Mouse (Mus musculus) forebrain, embryonic 10.5 days (tissue): ENCODE data around the gene Cyp2j7. TPM values are rescaled to one million over a fixed set of nuclear protein-coding genes. Genes with fewer than 3 reads are reported as not detected.
"Not testable (repeated sequence)": the region's sequence is repeated elsewhere in the genome, so short reads cannot be mapped to it uniquely, and the experiment has no call there.

Source experiments
- DNase-seq: peaks from one replicate; pipeline ENCODE4 v3.0.0-alpha.2; 2017; ENCODE audit warnings: low spot score; ENCODE audit errors: extremely low spot score
- H3K27ac ChIP-seq: fragments of 300-500 bp; sonication (generic); 2 replicates; pipeline ENCODE4 v1.5.1; 2016; ENCODE audit warnings: mild to moderate bottlenecking
- H3K27me3 ChIP-seq: fragments of 300-500 bp; sonication (generic); 2 replicates; pipeline ENCODE4 v1.6.1; 2016; ENCODE audit warnings: mild to moderate bottlenecking; ENCODE audit not compliant: poor library complexity, severe bottlenecking
- H3K36me3 ChIP-seq: fragments of 300-500 bp; sonication (generic); replicated peaks from 2 replicates; pipeline ENCODE4 v1.6.1; 2016; ENCODE audit warnings: mild to moderate bottlenecking, moderate library complexity
- H3K4me1 ChIP-seq: fragments of 300-500 bp; sonication (generic); 2 replicates; pipeline ENCODE4 v1.6.1; 2016
- H3K4me3 ChIP-seq: fragments of 300-500 bp; sonication (generic); 2 replicates; pipeline ENCODE4 v1.5.1; 2016; ENCODE audit warnings: mild to moderate bottlenecking, moderate library complexity
- H3K9me3 ChIP-seq: fragments of 300-500 bp; sonication (generic); 2 replicates; pipeline ENCODE4 v1.6.1; 2016; ENCODE audit warnings: mild to moderate bottlenecking, moderate library complexity
- WGBS: fragments of 180-500 bp; shearing (Covaris S2); methylation state at CpG from one replicate; pipeline ENCODE4 v1.1.7; 2016; 5-methylcytosine and 5-hydroxymethylcytosine counted together
- polyA plus RNA-seq: library from polyadenylated mRNA; unstranded; fragments of >200 nt; fragmentation: Nextera tagmentation; extraction: Ambion mirVana; gene quantifications from 2 replicates; pipeline ENCODE4 v1.2.1, GENCODE M21; 2016

Cyp2j7 gene
- not detected in 2 replicates for polyA plus RNA-seq

- H3K36me3 ChIP-seq = no peaks in the 10 kb centered on the region
- DNase-seq = no peak
- H3K9me3 ChIP-seq = no peaks in the 10 kb centered on the region
- H3K4me1 ChIP-seq = no peaks in the 10 kb centered on the region
- no peaks in the 10 kb centered on the region for H3K27me3 ChIP-seq
- H3K4me3 ChIP-seq = no peak within 1 kb of the TSS
- H3K27ac ChIP-seq = no peak within 1 kb of the TSS
- 88% methylated on average over 3 of the region's 3 CpGs for WGBS
These were observed at the start of gene Cyp2j7 for GRCm38 (mm10) chr4:96236559-96236958. Gene Cyp2j7 (minus strand): TSS chr4:96236659.

GRCm38 (mm10) chr4:96276896-96277295 lies 40.4 kb upstream of the Cyp2j7 start:
- not testable (repeated sequence) for H3K27me3 ChIP-seq, H3K27ac ChIP-seq

GRCm38 (mm10) chr4:96273907-96274306 lies 37.4 kb upstream of the Cyp2j7 start:
- Histone ChIP-seq H3K4me3 (no peak overlapping the region), H3K36me3 (no peaks in the 10 kb centered on the region), H3K27ac (no peak overlapping the region), H3K27me3 (no peaks in the 10 kb centered on the region), H3K9me3 (no peaks in the 10 kb centered on the region), H3K4me1 (no peaks in the 10 kb centered on the region)
- DNase-seq = no peak

More at GRCm38 (mm10) chr4:96276896-96277295, 40.4 kb upstream of the Cyp2j7 start:
- not testable (repeated sequence) for H3K4me1 ChIP-seq, DNase-seq, H3K36me3 ChIP-seq, H3K4me3 ChIP-seq
- 67% methylated on average over 1 of the region's 1 CpGs for WGBS
- peaks cover 13% of the 10 kb centered on the region for H3K9me3 ChIP-seq

GRCm38 (mm10) chr4:96196701-96197100 lies 39.8 kb downstream of the Cyp2j7 start:
- Histone ChIP-seq H3K4me1 (no peaks in the 10 kb centered on the region), H3K4me3 (no peak overlapping the region), H3K36me3 (no peaks in the 10 kb centered on the region), H3K27me3 (no peaks in the 10 kb centered on the region), H3K9me3 (no peaks in the 10 kb centered on the region), H3K27ac (no peak overlapping the region)
- WGBS = 71% methylated on average over 1 of the region's 1 CpGs
- no peak for DNase-seq

GRCm38 (mm10) chr4:96189321-96189720 lies 47.1 kb downstream of the Cyp2j7 start:
- not testable (repeated sequence) for H3K27ac ChIP-seq, DNase-seq, H3K4me1 ChIP-seq, H3K27me3 ChIP-seq, H3K9me3 ChIP-seq, H3K4me3 ChIP-seq, H3K36me3 ChIP-seq
- WGBS = 94% methylated on average over 5 of the region's 5 CpGs

- 85% methylated on average over 2 of the region's 2 CpGs for WGBS
- H3K4me1 ChIP-seq, H3K27me3 ChIP-seq, DNase-seq, H3K36me3 ChIP-seq, H3K9me3 ChIP-seq, H3K4me3 ChIP-seq, H3K27ac ChIP-seq: not testable (repeated sequence)
These were observed 47.8 kb downstream of the Cyp2j7 start for GRCm38 (mm10) chr4:96188671-96189070.

- H3K4me1 ChIP-seq, H3K9me3 ChIP-seq, H3K36me3 ChIP-seq, H3K4me3 ChIP-seq, H3K27ac ChIP-seq, H3K27me3 ChIP-seq, DNase-seq: not testable (repeated sequence)
- 92% methylated on average over 2 of the region's 2 CpGs for WGBS
These were observed 48.3 kb downstream of the Cyp2j7 start for GRCm38 (mm10) chr4:96188146-96188545.

GRCm38 (mm10) chr4:96184716-96185115 lies 51.7 kb downstream of the Cyp2j7 start:
- H3K36me3 ChIP-seq, H3K4me1 ChIP-seq, H3K27ac ChIP-seq, H3K27me3 ChIP-seq, H3K4me3 ChIP-seq, DNase-seq, H3K9me3 ChIP-seq: not testable (repeated sequence)
- 77% methylated on average over 2 of the region's 2 CpGs for WGBS

- 77% methylated on average over 1 of the region's 1 CpGs for WGBS
These were observed 73.6 kb downstream of the Cyp2j7 start for GRCm38 (mm10) chr4:96162839-96163238.

GRCm38 (mm10) chr4:96161575-96161974 lies 74.9 kb downstream of the Cyp2j7 start:
- H3K27me3 ChIP-seq = no peaks in the 10 kb centered on the region
- H3K36me3 ChIP-seq = no peaks in the 10 kb centered on the region
- H3K4me1 ChIP-seq = no peaks in the 10 kb centered on the region
- no peak overlapping the region for H3K4me3 ChIP-seq
- no peak overlapping the region for H3K27ac ChIP-seq
- H3K9me3 ChIP-seq = no peaks in the 10 kb centered on the region
- DNase-seq = no peak
- WGBS = 93% methylated on average over 1 of the region's 1 CpGs

More at GRCm38 (mm10) chr4:96162839-96163238, 73.6 kb downstream of the Cyp2j7 start:
- Histone ChIP-seq H3K27me3 (no peaks in the 10 kb centered on the region), H3K9me3 (no peaks in the 10 kb centered on the region), H3K27ac (no peak overlapping the region), H3K4me1 (no peaks in the 10 kb centered on the region), H3K36me3 (no peaks in the 10 kb centered on the region), H3K4me3 (no peak overlapping the region)
- no peak for DNase-seq

Other genes with a start within 250 kb of the Cyp2j7 start
- gene Cyp2j13, start 159.1 kb downstream of the Cyp2j7 start, polyA plus RNA-seq = 0.09 and 0.21 TPM in 2 replicates
- not detected in 2 replicates for gene Cyp2j12, start 95.5 kb downstream of the Cyp2j7 start, polyA plus RNA-seq
- not detected in 2 replicates for gene Cyp2j11, start 112.0 kb upstream of the Cyp2j7 start, polyA plus RNA-seq